Mouse (Mus musculus): ENCODE data around the gene Ttc27.

DNA sequence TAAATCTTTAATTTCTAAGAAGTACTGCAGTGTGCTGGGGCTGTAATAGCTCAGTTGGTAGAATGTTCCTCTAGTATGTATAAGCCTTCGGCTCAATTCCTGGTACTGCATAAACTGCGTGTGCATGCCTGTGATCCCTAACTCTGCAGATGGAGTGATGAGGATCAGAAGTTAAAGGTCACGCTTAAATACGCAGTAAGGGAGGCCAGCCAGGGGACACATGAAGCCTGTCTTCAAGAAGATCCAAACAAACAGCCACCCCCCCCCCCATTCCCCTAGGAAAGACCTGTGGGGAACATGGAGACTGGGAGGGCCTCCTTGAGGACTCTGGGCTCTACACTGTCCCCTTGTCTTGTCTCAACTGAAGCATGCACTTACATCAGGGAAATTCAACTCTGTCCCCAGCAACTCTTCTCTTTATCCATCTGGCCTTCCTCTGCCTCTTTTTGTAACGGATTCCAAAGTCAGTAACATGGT lies 36.1 kb downstream of the Ttc27 start:
- TF ChIP-seq CTCF (IDR thresholded peaks at IDR 0.05; ENCODE audit: low read depth): no peak
- TF ChIP-seq EP300 (IDR thresholded peaks at IDR 0.05; ENCODE audit: low read depth): no peak
